Mouse (Mus musculus) neural tube, embryonic 15.5 days (tissue): Measurements from ENCODE around the gene Edem3. TPM values are rescaled to one million over a fixed set of nuclear protein-coding genes. Genes with fewer than 3 reads are reported as not detected.
"Not testable (repeated sequence)": the region's sequence is repeated elsewhere in the genome, so short reads cannot be mapped to it uniquely, and the experiment has no call there.

Source experiments
- ATAC-seq: fragments of 200-750 bp; cut with Nextera tagmentation; 2 replicates; pipeline ENCODE4 v1.8.0; 2017; ENCODE audit warnings: mild to moderate bottlenecking, moderate TSS enrichment, moderate library complexity; ENCODE audit not compliant: low FRiP score
- H3K27ac ChIP-seq: fragments of 300-500 bp; sonication (generic); replicated peaks from 2 replicates; pipeline ENCODE4 v1.5.1; 2015; ENCODE audit warnings: mild to moderate bottlenecking, inconsistent platforms
- H3K27me3 ChIP-seq: fragments of 300-500 bp; sonication (generic); replicated peaks from 2 replicates; pipeline ENCODE4 v1.6.1; 2015; ENCODE audit warnings: inconsistent platforms
- H3K36me3 ChIP-seq: fragments of 300-500 bp; sonication (generic); 2 replicates; pipeline ENCODE4 v1.6.1; 2015; ENCODE audit warnings: inconsistent platforms
- H3K4me1 ChIP-seq: fragments of 300-500 bp; sonication (generic); 2 replicates; pipeline ENCODE4 v1.6.1; 2015; ENCODE audit warnings: inconsistent platforms
- H3K4me2 ChIP-seq: fragments of 300-500 bp; sonication (generic); 2 replicates; pipeline ENCODE4 v1.6.1; 2015; ENCODE audit warnings: inconsistent platforms, mild to moderate bottlenecking, moderate library complexity
- H3K4me3 ChIP-seq: fragments of 300-500 bp; sonication (generic); replicated peaks from 2 replicates; pipeline ENCODE4 v1.5.1; 2015; ENCODE audit warnings: mild to moderate bottlenecking, inconsistent platforms
- H3K9ac ChIP-seq: fragments of 300-500 bp; sonication (generic); replicated peaks from 2 replicates; pipeline ENCODE4 v1.6.1; 2015; ENCODE audit warnings: mild to moderate bottlenecking, inconsistent platforms
- H3K9me3 ChIP-seq: fragments of 300-500 bp; sonication (generic); replicated peaks from 2 replicates; pipeline ENCODE4 v1.6.1; 2016; ENCODE audit warnings: inconsistent platforms
- WGBS: fragments of 180-500 bp; shearing (Covaris S2); methylation state at CpG from one replicate; pipeline ENCODE4 v1.1.7; 2015; ENCODE audit warnings: mixed read lengths; 5-methylcytosine and 5-hydroxymethylcytosine counted together
- polyA plus RNA-seq: library from polyadenylated mRNA; unstranded; fragments of >200 nt; fragmentation: Nextera tagmentation; extraction: Ambion mirVana; gene quantifications from 2 replicates; pipeline ENCODE4 v1.2.1, GENCODE M21; 2015

Edem3 gene
- polyA plus RNA-seq, 1 experiment from 2014 or later = 16.9 TPM

- Histone ChIP-seq H3K4me3 (no peak overlapping the region), H3K9ac (no peak overlapping the region), H3K27me3 (no peaks in the 10 kb centered on the region), H3K27ac (no peak overlapping the region), H3K36me3 (no peaks in the 10 kb centered on the region), H3K9me3 (no peaks in the 10 kb centered on the region), H3K4me1 (peaks cover 5% of the 10 kb centered on the region; the same call in 1 of the 2 replicates), H3K4me2 (no peak overlapping the region)
- 89% methylated on average over 8 of the region's 8 CpGs for WGBS
- ATAC-seq = no peak
Measured at GRCm38 (mm10) chr1:151718575-151718974, 36.6 kb upstream of the Edem3 start.

- no peak overlapping the region for H3K27ac ChIP-seq
- peaks cover 5% of the 10 kb centered on the region; the same call in 1 of the 2 replicates for H3K4me1 ChIP-seq
- H3K4me2 ChIP-seq = no peak overlapping the region
- H3K9me3 ChIP-seq = no peaks in the 10 kb centered on the region
- H3K36me3 ChIP-seq = no peaks in the 10 kb centered on the region
- H3K9ac ChIP-seq = no peak overlapping the region
- no peak overlapping the region for H3K4me3 ChIP-seq
- WGBS = 76% methylated on average over 5 of the region's 5 CpGs
- ATAC-seq = no peak
- H3K27me3 ChIP-seq = no peaks in the 10 kb centered on the region
Measured at GRCm38 (mm10) chr1:151719911-151720310, 35.3 kb upstream of the Edem3 start.

GRCm38 (mm10) chr1:151720566-151720965 is 34.6 kb upstream of the Edem3 start:
- H3K4me1 ChIP-seq = peaks cover 5% of the 10 kb centered on the region; the same call in 1 of the 2 replicates
- no peak overlapping the region for H3K9ac ChIP-seq
- ATAC-seq = no peak
- no peaks in the 10 kb centered on the region for H3K9me3 ChIP-seq
- no peaks in the 10 kb centered on the region for H3K27me3 ChIP-seq
- WGBS = 79% methylated on average over 2 of the region's 2 CpGs
- no peak overlapping the region for H3K4me2 ChIP-seq
- no peaks in the 10 kb centered on the region for H3K36me3 ChIP-seq
- H3K4me3 ChIP-seq = no peak overlapping the region
- no peak overlapping the region for H3K27ac ChIP-seq

DNA sequence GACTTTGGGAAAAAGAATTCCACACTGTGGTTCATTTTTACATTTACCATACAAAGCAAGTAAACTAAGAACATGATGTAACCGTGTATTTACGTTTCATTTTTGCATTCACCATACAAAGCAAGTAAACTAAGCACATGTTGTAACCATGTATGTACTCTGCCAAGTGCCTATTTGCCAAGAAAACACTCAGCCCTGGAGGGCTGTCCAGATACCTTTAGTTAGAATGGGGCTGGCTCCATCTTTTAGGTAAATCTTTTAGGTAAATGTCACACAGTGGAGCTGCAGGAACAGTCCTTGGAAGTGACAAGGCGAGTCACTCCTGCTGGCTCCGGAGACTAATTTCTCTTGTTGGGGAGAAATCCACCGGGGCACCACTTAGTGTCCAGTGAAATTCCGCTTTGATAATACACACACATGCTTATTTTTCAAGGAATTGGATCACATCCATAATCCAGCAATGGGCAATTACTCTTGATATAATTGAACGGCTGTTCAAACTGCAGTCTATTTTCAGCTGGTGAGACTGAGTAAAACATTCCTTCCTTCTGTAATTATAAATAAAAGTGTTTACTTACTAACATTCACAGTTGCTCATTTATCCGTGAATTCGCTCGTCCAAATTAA is 33.7 kb upstream of the Edem3 start:
- Histone ChIP-seq H3K4me2 (no peak overlapping the region), H3K27ac (no peak overlapping the region), H3K4me3 (no peak overlapping the region), H3K9me3 (no peaks in the 10 kb centered on the region), H3K9ac (no peak overlapping the region), H3K36me3 (no peaks in the 10 kb centered on the region), H3K27me3 (no peaks in the 10 kb centered on the region), H3K4me1 (peaks cover 5% of the 10 kb centered on the region; the same call in 1 of the 2 replicates)
- 65% methylated on average over 10 of the region's 10 CpGs for WGBS
- ATAC-seq = no peak

DNA sequence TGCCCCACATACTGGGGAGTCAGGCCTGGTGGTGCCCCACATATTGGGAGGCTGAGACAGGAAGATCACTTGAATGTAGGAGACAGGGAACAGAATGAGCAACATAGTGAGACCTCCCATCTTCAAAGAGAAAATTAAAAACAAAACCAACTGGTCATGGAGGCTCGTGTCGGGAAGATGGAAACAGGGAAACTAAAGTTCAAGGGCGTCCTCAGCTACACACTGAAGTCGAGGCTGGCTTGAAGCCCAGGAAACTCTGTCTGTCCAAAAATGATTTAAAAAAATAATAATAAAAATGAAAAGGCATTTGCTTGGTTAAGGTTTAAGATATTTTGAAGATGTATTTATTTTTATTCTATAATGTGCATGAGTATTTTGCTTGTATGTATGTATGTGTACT is 31.4 kb upstream of the Edem3 start:
- no peak overlapping the region for H3K9ac ChIP-seq
- no peak overlapping the region for H3K4me3 ChIP-seq
- no peaks in the 10 kb centered on the region for H3K27me3 ChIP-seq
- WGBS = 92% methylated on average over 4 of the region's 4 CpGs
- H3K4me2 ChIP-seq = no peak overlapping the region
- H3K9me3 ChIP-seq = no peaks in the 10 kb centered on the region
- peaks cover 5% of the 10 kb centered on the region; the same call in 1 of the 2 replicates for H3K4me1 ChIP-seq
- no peaks in the 10 kb centered on the region for H3K36me3 ChIP-seq
- H3K27ac ChIP-seq = no peak overlapping the region
- ATAC-seq = no peak

GRCm38 (mm10) chr1:151725590-151725989 is 29.6 kb upstream of the Edem3 start:
- Histone ChIP-seq H3K27ac (no peak overlapping the region), H3K27me3 (no peaks in the 10 kb centered on the region), H3K9me3 (no peaks in the 10 kb centered on the region), H3K9ac (no peak overlapping the region), H3K4me3 (no peak overlapping the region), H3K4me2 (no peak overlapping the region), H3K4me1 (peaks cover 5% of the 10 kb centered on the region; the same call in 1 of the 2 replicates), H3K36me3 (no peaks in the 10 kb centered on the region)
- WGBS = 88% methylated on average over 2 of the region's 2 CpGs
- ATAC-seq = no peak

GRCm38 (mm10) chr1:151726358-151726757 is 28.8 kb upstream of the Edem3 start:
- H3K9ac ChIP-seq = no peak overlapping the region
- H3K9me3 ChIP-seq = no peaks in the 10 kb centered on the region
- 63% methylated on average over 6 of the region's 6 CpGs for WGBS
- peaks cover 5% of the 10 kb centered on the region; the same call in 1 of the 2 replicates for H3K4me1 ChIP-seq
- no peaks in the 10 kb centered on the region for H3K27me3 ChIP-seq
- H3K36me3 ChIP-seq = no peaks in the 10 kb centered on the region
- no peak overlapping the region for H3K27ac ChIP-seq
- no peak overlapping the region for H3K4me2 ChIP-seq
- no peak; the same call in 1 of the 2 replicates for ATAC-seq
- H3K4me3 ChIP-seq = no peak overlapping the region

- Histone ChIP-seq H3K9me3 (no peaks in the 10 kb centered on the region), H3K4me2 (no peak overlapping the region), H3K27ac (no peak overlapping the region), H3K4me3 (no peak overlapping the region), H3K4me1 (no peaks in the 10 kb centered on the region), H3K27me3 (no peaks in the 10 kb centered on the region), H3K9ac (no peak overlapping the region), H3K36me3 (no peaks in the 10 kb centered on the region)
- 96% methylated on average over 4 of the region's 4 CpGs for WGBS
- ATAC-seq = no peak
Measured at GRCm38 (mm10) chr1:151728141-151728540, 27.0 kb upstream of the Edem3 start.

DNA sequence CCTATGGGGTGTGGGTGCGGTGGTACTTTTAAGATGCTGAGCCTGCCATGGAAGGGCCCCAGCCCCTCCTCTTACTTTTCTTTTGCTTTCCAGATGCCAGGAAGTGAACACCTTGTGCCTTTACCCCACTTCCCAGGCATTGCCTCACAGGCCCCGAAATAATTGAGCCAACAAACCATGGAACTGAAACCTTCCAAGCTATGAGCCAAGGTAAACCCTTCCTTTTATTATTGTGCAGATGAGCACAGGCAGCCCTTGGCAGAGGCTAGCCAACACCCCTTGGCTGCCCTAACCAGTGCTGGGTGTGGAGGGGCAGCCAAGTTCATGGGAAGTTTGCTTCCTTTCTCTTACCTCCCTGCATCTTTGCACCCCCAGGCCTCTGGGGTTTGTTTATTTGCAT is 18.0 kb upstream of the Edem3 start:
- Histone ChIP-seq H3K27me3 (no peaks in the 10 kb centered on the region), H3K4me1 (no peaks in the 10 kb centered on the region), H3K4me2 (no peak overlapping the region), H3K27ac (no peak overlapping the region), H3K4me3 (no peak overlapping the region), H3K9me3 (no peaks in the 10 kb centered on the region), H3K9ac (no peak overlapping the region), H3K36me3 (no peaks in the 10 kb centered on the region)
- WGBS = 94% methylated on average over 2 of the region's 2 CpGs
- ATAC-seq = no peak

DNA sequence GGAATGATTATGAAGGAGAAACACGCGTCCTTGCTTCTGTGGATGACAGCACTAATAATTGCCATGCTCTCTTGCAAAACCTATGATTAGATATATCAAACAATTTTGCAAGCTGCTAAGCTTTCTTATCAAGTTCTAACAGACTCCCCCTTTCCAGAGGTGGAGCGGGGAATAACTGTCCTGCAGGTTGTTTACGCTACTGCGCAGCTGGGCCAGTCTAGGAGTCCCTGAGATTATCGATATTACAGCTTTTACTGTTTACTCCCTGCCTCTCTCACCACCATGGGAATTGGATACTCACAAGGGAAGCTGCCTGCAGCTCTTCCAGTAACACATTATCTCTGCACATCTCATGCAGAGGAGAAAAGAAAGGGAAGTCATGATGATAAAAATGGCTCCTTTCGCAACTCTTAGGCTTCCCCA is 14.0 kb upstream of the Edem3 start:
- Histone ChIP-seq H3K4me3 (no peak overlapping the region), H3K9ac (no peak overlapping the region), H3K27me3 (no peaks in the 10 kb centered on the region), H3K4me2 (no peak overlapping the region), H3K36me3 (no peaks in the 10 kb centered on the region), H3K27ac (no peak overlapping the region), H3K9me3 (no peaks in the 10 kb centered on the region), H3K4me1 (no peaks in the 10 kb centered on the region)
- WGBS = 86% methylated on average over 7 of the region's 7 CpGs
- ATAC-seq = no peak

- 95% methylated on average over 2 of the region's 2 CpGs for WGBS
- not testable (repeated sequence) for H3K9ac ChIP-seq, H3K9me3 ChIP-seq, H3K27ac ChIP-seq, H3K4me1 ChIP-seq, H3K27me3 ChIP-seq, H3K4me2 ChIP-seq, ATAC-seq, H3K4me3 ChIP-seq, H3K36me3 ChIP-seq
Measured at GRCm38 (mm10) chr1:151749894-151750293, 5.3 kb upstream of the Edem3 start.

- no peak overlapping the region for H3K9ac ChIP-seq
- 85% methylated on average over 4 of the region's 4 CpGs for WGBS
- no peak for ATAC-seq
Measured at GRCm38 (mm10) chr1:151752946-151753345, 2.2 kb upstream of the Edem3 start.

More at GRCm38 (mm10) chr1:151752946-151753345, 2.2 kb upstream of the Edem3 start:
- Histone ChIP-seq H3K27ac (no peak overlapping the region), H3K27me3 (no peaks in the 10 kb centered on the region), H3K36me3 (no peaks in the 10 kb centered on the region), H3K4me3 (no peak overlapping the region), H3K9me3 (no peaks in the 10 kb centered on the region), H3K4me2 (no peak overlapping the region), H3K4me1 (peaks cover 21% of the 10 kb centered on the region)
